ENCODE assay signal across 8 mouse cellular contexts in genomic region chr11:105589877-105590641, GRCm38 (mm10). TPM values are rescaled to one million over a fixed set of nuclear protein-coding genes. Genes with fewer than 3 reads are reported as not detected.
A peak's percentile ranks its signal among the peaks of the same experiment; 100 is the strongest.
DNase-seq lines count a peak whose midpoint lies in the region; ATAC-seq and TF ChIP-seq lines count a peak whose summit lies in the region.

Gene Tanc2 (plus strand): TSS chr11:105589986.

- TF ChIP-seq POLR2A in lung, adult 2 months (IDR thresholded peaks at IDR 0.05; ENCODE audit: borderline replicate concordance, extremely low read depth, low read depth, low read length): no peak

- peak within 1 kb of the TSS; percentile 97 for H3K9ac ChIP-seq in forebrain, embryonic 16.5 days (replicated peaks; ENCODE audit: low read depth, low read length)

- ATAC-seq in forebrain, embryonic 16.5 days: peak; percentile 83

- no peaks in the 10 kb centered on the region for H3K9me3 ChIP-seq in forebrain, embryonic 16.5 days (ENCODE audit: control insufficient read depth, low read length)

- H3K4me3 ChIP-seq in forebrain, embryonic 16.5 days (replicated peaks; ENCODE audit: low read length): peak within 1 kb of the TSS; percentile 85
- peak within 1 kb of the TSS; percentile 87 for H3K4me3 ChIP-seq in layer of hippocampus, adult 2 months
- peak within 1 kb of the TSS; percentile 89 for H3K4me3 ChIP-seq in lung, adult 2 months (replicated peaks; ENCODE audit: extremely low read depth, low read depth, low read length)

- under 1% methylated on average over 55 of the region's 87 CpGs for WGBS in forebrain, embryonic 16.5 days
- 4% methylated on average over 87 of the region's 87 CpGs for WGBS in lung, adult 2 months

- H3K36me3 ChIP-seq in forebrain, embryonic 16.5 days (ENCODE audit: control insufficient read depth, insufficient read depth): no peaks in the 10 kb centered on the region

- H3K4me2 ChIP-seq in forebrain, embryonic 16.5 days (ENCODE audit: low read length): peak within 1 kb of the TSS; percentile 74

- peak within 1 kb of the TSS; percentile 94 for H3K27ac ChIP-seq in forebrain, embryonic 16.5 days (ENCODE audit: low read length)
- H3K27ac ChIP-seq in layer of hippocampus, adult 2 months: peak within 1 kb of the TSS; percentile 99

- DNase-seq in NIH3T3 (ENCODE audit: low read depth): peak; percentile 39
- peak; percentile 31 for DNase-seq in c-Kit-positive CD71-positive TER-119-positive erythroid progenitor cells, embryonic 14.5 days (ENCODE audit: low spot score)
- DNase-seq in heart, postnatal 10 days: peak in 1 of 2 experiments; percentile 65
- peak; percentile 27 to 47 for DNase-seq in layer of hippocampus, adult 2 months (ENCODE audit: low spot score in 2 of 2)
- DNase-seq in lung, adult 2 months: peak; percentile 54
- DNase-seq in right cerebral cortex, adult 18-20 months: peak; percentile 58
- DNase-seq in ovary, postnatal 14 days (ENCODE audit: low spot score): no peak

- intact Hi-C loops in heart, postnatal 10 days (cut with DNase I): loop anchor here (5.0 kb wide), 2 partner anchors 267 to 318 kb away; no protein-coding TSS in a partner anchor

- H3K4me1 ChIP-seq in forebrain, embryonic 16.5 days (replicated peaks; ENCODE audit: control insufficient read depth, insufficient read depth, low read length): peaks cover 3% of the 10 kb centered on the region; the same call in 1 of the 2 replicates
- H3K4me1 ChIP-seq in lung, adult 2 months (ENCODE audit: control insufficient read depth, insufficient read depth, low read length): no peaks in the 10 kb centered on the region; the same call in 1 of the 2 replicates

- TF ChIP-seq CTCF in layer of hippocampus, adult 2 months (conservative IDR thresholded peaks at IDR 0.05): no peak
- TF ChIP-seq CTCF in lung, adult 2 months (IDR thresholded peaks at IDR 0.05; ENCODE audit: insufficient read depth, low read length): no peak

- H3K27me3 ChIP-seq in forebrain, embryonic 16.5 days (replicated peaks; ENCODE audit: control insufficient read depth, insufficient read depth, low read length): no peaks in the 10 kb centered on the region

RNA-seq across cellular contexts. Expression of gene Tanc2, which starts in this region (rescaled TPM):
- polyA plus RNA-seq in forebrain, embryonic 16.5 days (2015; fragmentation: Nextera tagmentation; extraction: Ambion mirVana): 37.7 and 49.8 TPM in 2 replicates
- total RNA-seq in heart, postnatal 10 days (2021): 10 to 100 TPM; 34.6 to 35.5 TPM
- 100 to 1,000 TPM; 164 to 177 TPM for total RNA-seq in layer of hippocampus, adult 2 months (2021)
- 7.6 and 10.2 TPM in 2 replicates for polyA plus RNA-seq in lung, adult 2 months (2012; rRNA removed)

Comparison
In these comparisons a context has a peak if more than half of its experiments do, and no peak if none do; other contexts are left out.
1. RNA of gene Tanc2 (total RNA-seq): 164 to 177 TPM in layer of hippocampus, adult 2 months; 34.6 to 35.5 TPM in heart, postnatal 10 days; every median in the first group is over 4 times any median in the second.
2. Peak in every context shown above with its lines, with median percentiles within 50 percentile points of each other: H3K4me3 ChIP-seq.